Mouse (Mus musculus) myocyte (in vitro differentiated cells): ENCODE data around the gene Pilrb2. TPM values are rescaled to one million over a fixed set of nuclear protein-coding genes. Genes with fewer than 3 reads are reported as not detected.

Source experiments
- H3K27me3 ChIP-seq: one replicate; pipeline ENCODE4 v1.6.1; 2011; ENCODE audit not compliant: control insufficient read depth, insufficient read depth, insufficient read length
- H3K36me3 ChIP-seq: one replicate; pipeline ENCODE4 v1.6.1; 2011; ENCODE audit not compliant: control insufficient read depth, insufficient read depth
- H3K4me2 ChIP-seq: one replicate; pipeline ENCODE4 v1.6.1; 2011; ENCODE audit warnings: low read depth, control low read depth
- H3K4me3 ChIP-seq: one replicate; pipeline ENCODE4 v1.5.1; 2011; ENCODE audit warnings: mild to moderate bottlenecking, control low read depth, moderate library complexity
- H3K79me2 ChIP-seq: one replicate; pipeline ENCODE4 v1.6.1; 2011; ENCODE audit not compliant: control insufficient read depth, insufficient read depth
- H3ac ChIP-seq: one replicate; pipeline ENCODE4 v1.6.1; 2011; ENCODE audit not compliant: control insufficient read depth, insufficient read length
- CEBPB ChIP-seq: IDR thresholded peaks from 2 replicates; pipeline ENCODE4 v1.6.1; 2011; ENCODE audit warnings: mild to moderate bottlenecking, moderate library complexity; ENCODE audit not compliant: poor library complexity, insufficient read depth, severe bottlenecking
- E2F4 ChIP-seq: IDR thresholded peaks from one replicate; pipeline ENCODE4 v1.6.1; 2011; ENCODE audit warnings: mild to moderate bottlenecking, control low read depth, moderate library complexity; ENCODE audit not compliant: insufficient read depth
- MAX ChIP-seq: IDR thresholded peaks from one replicate; pipeline ENCODE4 v1.6.1; 2011; ENCODE audit warnings: low read depth, mild to moderate bottlenecking, control low read depth
- MYOD1 ChIP-seq, 3 experiments: IDR thresholded peaks; one replicate each; pipeline ENCODE4 v1.6.1; 2011; ENCODE audit warnings: control low read depth in 2 of 3, low read depth in 2 of 3, mild to moderate bottlenecking in 2 of 3, moderate library complexity in 1 of 3; ENCODE audit not compliant: insufficient read length in 2 of 3, control insufficient read depth in 1 of 3
- MYOG ChIP-seq, 3 experiments: IDR thresholded peaks; one replicate each; pipeline ENCODE4 v1.6.1; 2011; ENCODE audit warnings: control low read depth in 2 of 3, low read depth in 2 of 3, mild to moderate bottlenecking in 2 of 3; ENCODE audit not compliant: insufficient read length in 2 of 3, control insufficient read depth in 1 of 3, insufficient read depth in 1 of 3
- POLR2A ChIP-seq: IDR thresholded peaks from one replicate; pipeline ENCODE4 v1.6.1; 2011; ENCODE audit warnings: low read depth, mild to moderate bottlenecking, control low read depth, moderate library complexity; ENCODE audit not compliant: insufficient read length
- POLR2AphosphoS2 ChIP-seq: IDR thresholded peaks from one replicate; pipeline ENCODE4 v1.6.1; 2011; ENCODE audit warnings: low read depth, control low read depth; ENCODE audit not compliant: insufficient read length
- REST ChIP-seq: IDR thresholded peaks from one replicate; pipeline ENCODE4 v1.6.1; 2011; ENCODE audit warnings: mild to moderate bottlenecking, control low read depth, moderate library complexity; ENCODE audit not compliant: insufficient read depth, insufficient read length
- SRF ChIP-seq: IDR thresholded peaks from one replicate; pipeline ENCODE4 v1.6.1; 2011; ENCODE audit warnings: low read depth; ENCODE audit not compliant: control insufficient read depth, insufficient read length
- TCF12 ChIP-seq: IDR thresholded peaks from one replicate; pipeline ENCODE4 v1.6.1; 2011; ENCODE audit warnings: mild to moderate bottlenecking, control low read depth; ENCODE audit not compliant: poor library complexity, insufficient read depth, severe bottlenecking
- TCF3 ChIP-seq: IDR thresholded peaks from one replicate; pipeline ENCODE4 v1.6.1; 2011; ENCODE audit warnings: low read depth, control low read depth; ENCODE audit not compliant: insufficient read length
- USF1 ChIP-seq: IDR thresholded peaks from one replicate; pipeline ENCODE4 v1.6.1; 2011; ENCODE audit warnings: low read depth, mild to moderate bottlenecking, control low read depth, moderate library complexity
- polyA plus RNA-seq: library from polyadenylated mRNA; unstranded; fragments of >200 nt; fragmentation: generic; extraction: Trizol; gene quantifications from one replicate; pipeline ENCODE4 v1.2.1, GENCODE M21; 2012; ENCODE audit warnings: missing spikeins

Pilrb2 gene
- polyA plus RNA-seq, 1 experiment, result not detected

DNA sequence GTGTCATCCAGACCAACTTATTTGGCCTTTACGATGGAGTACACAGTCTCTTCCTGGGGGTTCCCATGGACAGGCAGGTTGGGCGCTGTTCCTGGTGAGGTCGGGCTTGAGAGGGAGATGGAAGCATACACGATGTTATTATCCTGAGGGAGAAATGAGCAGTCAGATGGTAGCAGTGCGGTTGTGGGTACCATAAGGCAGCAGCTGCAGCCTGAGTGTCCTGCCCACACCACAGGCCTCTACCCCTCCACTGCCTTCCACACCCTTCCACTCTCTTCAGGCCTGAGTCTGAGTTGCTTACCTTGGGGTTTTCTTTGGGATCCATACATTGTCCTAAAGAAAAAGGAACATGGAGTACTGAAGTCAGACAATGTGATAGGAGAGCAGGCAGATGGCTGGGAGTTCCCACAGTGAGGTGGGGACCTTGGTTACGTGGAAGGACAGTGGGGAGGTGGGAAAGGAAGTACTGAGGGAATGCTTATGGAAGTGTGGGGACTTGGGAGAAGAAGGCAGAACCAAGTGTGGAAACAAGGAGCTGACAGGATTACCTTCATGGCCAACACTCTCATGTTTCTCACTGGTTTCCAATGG, 48.1 kb downstream of the Pilrb2 start:
- TF ChIP-seq CEBPB (no peak), SRF (no peak), MYOD1 (IDR thresholded peaks at IDR 0.05; ENCODE audit: control insufficient read depth in 1 of 3, insufficient read length in 2 of 3, low read depth in 2 of 3) (peak in 2 of 3 experiments; percentile 31 to 71), TCF3 (no peak), MAX (no peak), REST (no peak), USF1 (no peak), POLR2A (no peak), POLR2AphosphoS2 (no peak), E2F4 (no peak), MYOG (IDR thresholded peaks at IDR 0.05; ENCODE audit: control insufficient read depth in 1 of 3, insufficient read depth in 1 of 3, insufficient read length in 2 of 3, low read depth in 2 of 3) (peak in 2 of 3 experiments; percentile 15 to 73), TCF12 (no peak)
- Histone ChIP-seq H3K27me3 (peaks cover 11% of the 10 kb centered on the region), H3ac (no peak overlapping the region), H3K4me2 (no peak overlapping the region), H3K4me3 (no peak overlapping the region), H3K36me3 (no peaks in the 10 kb centered on the region), H3K79me2 (no peaks in the 10 kb centered on the region)

DNA sequence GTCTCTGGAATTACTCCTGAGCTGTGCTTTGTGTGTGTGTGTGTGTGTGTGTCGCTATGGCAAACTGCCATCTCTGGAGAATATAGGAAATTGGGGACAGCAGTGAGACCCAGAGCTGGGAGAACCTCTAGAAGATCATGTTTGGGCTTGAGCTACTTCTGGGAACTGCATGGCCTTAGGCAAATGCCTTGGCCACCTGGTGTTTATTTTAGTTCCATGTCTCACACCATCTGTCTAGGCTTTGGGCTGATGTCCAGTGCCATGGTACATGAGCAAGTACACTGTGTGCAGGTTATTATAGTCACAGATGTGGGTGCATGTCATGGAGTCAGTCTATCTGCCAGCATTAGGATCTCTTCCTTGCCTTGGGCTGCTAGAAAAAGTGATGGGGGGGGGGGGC, 49.0 kb downstream of the Pilrb2 start:
- Histone ChIP-seq H3K4me3 (no peak overlapping the region), H3K27me3 (peaks cover 11% of the 10 kb centered on the region), H3ac (no peak overlapping the region), H3K4me2 (no peak overlapping the region), H3K36me3 (no peaks in the 10 kb centered on the region), H3K79me2 (no peaks in the 10 kb centered on the region)
- TF ChIP-seq MYOG (IDR thresholded peaks at IDR 0.05; ENCODE audit: control insufficient read depth in 1 of 3, insufficient read depth in 1 of 3, insufficient read length in 2 of 3, low read depth in 2 of 3) (peak in 1 of 3 experiments; percentile 42), MYOD1 (IDR thresholded peaks at IDR 0.05; ENCODE audit: control insufficient read depth in 1 of 3, insufficient read length in 2 of 3, low read depth in 2 of 3) (peak; percentile 19 to 57 (median 28)), SRF (no peak)

- Histone ChIP-seq H3K36me3 (no peaks in the 10 kb centered on the region), H3K79me2 (no peaks in the 10 kb centered on the region), H3K4me3 (no peak overlapping the region), H3ac (no peak overlapping the region), H3K4me2 (no peak overlapping the region), H3K27me3 (peaks cover 11% of the 10 kb centered on the region)
- TF ChIP-seq MYOD1 (IDR thresholded peaks at IDR 0.05; ENCODE audit: control insufficient read depth in 1 of 3, insufficient read length in 2 of 3, low read depth in 2 of 3) (no peak), TCF3 (no peak), SRF (no peak), CEBPB (no peak), MYOG (IDR thresholded peaks at IDR 0.05; ENCODE audit: control insufficient read depth in 1 of 3, insufficient read depth in 1 of 3, insufficient read length in 2 of 3, low read depth in 2 of 3) (no peak), TCF12 (no peak), POLR2AphosphoS2 (no peak), E2F4 (no peak), POLR2A (no peak), USF1 (no peak), REST (no peak), MAX (no peak)
These were observed 49.5 kb downstream of the Pilrb2 start for GRCm38 (mm10) chr5:137822126-137822525.

DNA sequence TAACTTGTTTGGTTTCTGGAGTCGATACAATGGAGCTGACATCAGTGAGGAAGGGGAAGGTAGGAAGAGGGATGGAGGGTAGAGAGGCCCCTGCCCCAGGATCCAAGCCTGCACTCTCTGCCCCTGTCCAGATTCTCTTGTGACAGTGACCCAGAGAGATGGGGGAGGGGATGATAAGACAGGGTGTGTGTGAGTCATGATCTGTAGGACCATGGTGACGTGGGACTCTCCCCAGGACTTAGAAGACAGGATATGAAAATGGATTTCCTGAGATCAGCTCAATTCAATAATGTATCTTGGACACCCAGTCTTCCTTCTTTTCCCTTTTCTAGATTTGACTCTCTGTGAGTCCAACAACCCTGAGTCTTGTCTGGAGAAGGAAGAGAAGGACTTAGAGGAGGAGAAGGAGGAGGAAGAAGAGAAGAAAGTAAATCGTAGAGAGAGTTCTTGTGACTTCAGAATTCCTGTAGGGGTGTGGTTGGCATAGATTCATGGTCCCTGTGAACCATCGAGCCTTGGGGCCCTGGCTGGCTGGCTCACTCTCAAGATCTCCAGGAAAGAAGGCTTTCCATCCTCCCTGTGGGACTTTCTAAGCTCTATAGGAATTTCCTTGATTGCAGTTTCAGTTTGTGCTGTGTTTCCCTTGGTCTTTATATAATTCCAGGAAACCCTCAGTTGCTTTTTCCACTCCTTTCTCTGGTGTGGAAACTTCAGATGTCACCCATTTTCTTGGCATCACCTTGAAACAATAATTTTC, 54.0 kb downstream of the Pilrb2 start:
- Histone ChIP-seq H3K4me2 (peak overlapping the region; percentile 21), H3ac (no peak overlapping the region), H3K36me3 (no peaks in the 10 kb centered on the region), H3K27me3 (peaks cover 4% of the 10 kb centered on the region), H3K4me3 (no peak overlapping the region), H3K79me2 (no peaks in the 10 kb centered on the region)
- TF ChIP-seq REST, result no peak
- TF ChIP-seq MAX, result no peak
- no peak for TF ChIP-seq SRF
- no peak for TF ChIP-seq USF1

Other genes starting within 250 kb of the Pilrb2 start
- 0.72 TPM for gene Fbxo24, start 242.8 kb downstream of the Pilrb2 start, polyA plus RNA-seq
- 29.1 TPM for gene Lrch4, start 242.7 kb downstream of the Pilrb2 start, polyA plus RNA-seq
- gene Gm20605, start 242.6 kb downstream of the Pilrb2 start, polyA plus RNA-seq, result 3.3 TPM
- gene Sap25, start 230.5 kb downstream of the Pilrb2 start, polyA plus RNA-seq, result 4.6 TPM
- gene Irs3, start 226.1 kb downstream of the Pilrb2 start, polyA plus RNA-seq, result 0.04 TPM
- 8.7 TPM for gene Agfg2, start 187.1 kb downstream of the Pilrb2 start, polyA plus RNA-seq
- gene Nyap1, start 130.2 kb downstream of the Pilrb2 start, polyA plus RNA-seq, result 2.7 TPM
- 48.1 TPM for gene Tsc22d4, start 126.1 kb downstream of the Pilrb2 start, polyA plus RNA-seq
- 40.4 TPM for gene Ppp1r35, start 93.0 kb downstream of the Pilrb2 start, polyA plus RNA-seq
- gene Mepce, start 84.2 kb downstream of the Pilrb2 start, polyA plus RNA-seq, result 34.4 TPM
- gene Zcwpw1, start 84.0 kb downstream of the Pilrb2 start, polyA plus RNA-seq, result 2.2 TPM
- gene Pilra, start 35.5 kb downstream of the Pilrb2 start, polyA plus RNA-seq, result 0.05 TPM
- not detected for gene Pilrb1, start 13.7 kb downstream of the Pilrb2 start, polyA plus RNA-seq
- gene Cyp3a13, start 49.8 kb upstream of the Pilrb2 start, polyA plus RNA-seq, result 0.01 TPM
- not detected for gene Gjc3, start 91.3 kb upstream of the Pilrb2 start, polyA plus RNA-seq
- not detected for gene Azgp1, start 109.7 kb upstream of the Pilrb2 start, polyA plus RNA-seq
- gene Smok3a, start 149.4 kb upstream of the Pilrb2 start, polyA plus RNA-seq, result not detected
- not detected for gene Smok3b, start 149.6 kb upstream of the Pilrb2 start, polyA plus RNA-seq
- not detected for gene Smok3c, start 181.4 kb upstream of the Pilrb2 start, polyA plus RNA-seq
- 5.1 TPM for gene Zkscan1, start 213.3 kb upstream of the Pilrb2 start, polyA plus RNA-seq
- 12.3 TPM for gene Zscan21, start 245.1 kb upstream of the Pilrb2 start, polyA plus RNA-seq